Mouse (Mus musculus): ENCODE measurements at regions not wholly inside any gene's neighbourhood (a gene's known extent, or its start where the extent isn't known, plus 50 kb on each side); places are given as distances from the start of the nearest gene placed in this dataset.

DNA sequence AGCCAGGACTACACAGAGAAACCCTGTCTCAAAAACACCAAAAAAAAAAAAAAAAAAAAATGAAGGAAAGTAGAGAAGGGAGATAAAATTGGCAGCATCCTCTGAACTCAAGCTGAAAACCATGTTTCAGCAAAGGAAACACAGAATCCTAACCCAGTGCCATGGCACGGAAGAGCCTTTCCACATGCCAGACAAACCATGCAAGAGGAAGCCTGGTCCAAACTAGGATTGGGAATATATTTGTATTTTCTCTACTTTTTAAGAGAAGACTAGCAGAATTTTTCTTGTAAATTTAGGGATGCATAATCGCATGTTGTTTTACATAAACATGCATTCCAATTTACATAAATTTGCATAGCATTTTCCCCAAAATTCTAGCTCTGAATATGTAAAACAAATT, 934.8 kb upstream of the Acvr2a start:
- TF ChIP-seq USF1 (IDR thresholded peaks at IDR 0.05; ENCODE audit: low read depth) (no peak), POLR2A (IDR thresholded peaks at IDR 0.05; ENCODE audit: insufficient read length, low read depth) (no peak), E2F4 (IDR thresholded peaks at IDR 0.05; ENCODE audit: insufficient read depth) (no peak), POLR2AphosphoS2 (IDR thresholded peaks at IDR 0.05; ENCODE audit: insufficient read length, low read depth) (no peak), CEBPB (IDR thresholded peaks at IDR 0.05; ENCODE audit: insufficient read depth, poor library complexity, severe bottlenecking) (no peak), MAX (IDR thresholded peaks at IDR 0.05; ENCODE audit: low read depth) (no peak)
